ENCODE assay signal across 18 mouse cellular contexts in genomic region chr7:138551629-138552028, GRCm38 (mm10).
DNase-seq lines count a peak whose midpoint lies in the region; ATAC-seq and TF ChIP-seq lines count a peak whose summit lies in the region.
"Had no signal": no experiment of that assay in that cellular context is flagged by ENCODE, and none has a peak within 500 bp of the region (broad histone marks: within the 10 kb centered on the region; RNA-seq: fewer than 3 reads in every experiment).

No protein-coding gene starts in this region.

- no peak for DNase-seq in left cerebral cortex, postnatal 14 days (ENCODE audit: low spot score in 2 of 2)
- DNase-seq: adrenal gland, adult 2 months; adrenal gland, adult 8-10 months; adrenal gland, postnatal 10 days; adrenal gland, postnatal 14 days; adrenal gland, postnatal 25 days; adrenal gland, postnatal 36 days; B cell, adult 2 months; cerebellum, adult 11 months; cerebellum, adult 11-12 months; cerebellum, adult 18-20 months had no signal

- H3K9me3 ChIP-seq in intestine, embryonic 15.5 days = no peaks in the 10 kb centered on the region
- H3K9me3 ChIP-seq in intestine, postnatal 0 days (ENCODE audit: control insufficient read depth) = no peaks in the 10 kb centered on the region
- no peaks in the 10 kb centered on the region for H3K9me3 ChIP-seq in intestine, embryonic 16.5 days (ENCODE audit: control insufficient read depth, low read length)

- H3K9ac ChIP-seq in intestine, embryonic 15.5 days = no peak overlapping the region
- no peak overlapping the region for H3K9ac ChIP-seq in intestine, postnatal 0 days (ENCODE audit: low read depth, low read length)
- no peak overlapping the region for H3K9ac ChIP-seq in intestine, embryonic 16.5 days (ENCODE audit: low read depth, low read length)

- WGBS in intestine, embryonic 15.5 days = 71% methylated on average over 10 of the region's 10 CpGs
- WGBS in intestine, postnatal 0 days = 46% methylated on average over 10 of the region's 10 CpGs
- 58% methylated on average over 10 of the region's 10 CpGs for WGBS in intestine, embryonic 16.5 days

- no peak overlapping the region for H3K4me2 ChIP-seq in intestine, embryonic 15.5 days (replicated peaks)
- H3K4me2 ChIP-seq in intestine, postnatal 0 days (replicated peaks; ENCODE audit: low read depth) = no peak overlapping the region
- no peak overlapping the region for H3K4me2 ChIP-seq in intestine, embryonic 16.5 days (ENCODE audit: low read depth, low read length)

- no peak for TF ChIP-seq CTCF in intestine, postnatal 0 days (IDR thresholded peaks at IDR 0.05; ENCODE audit: low read depth)

- no peak overlapping the region for H3K27ac ChIP-seq in intestine, embryonic 15.5 days
- no peak overlapping the region for H3K27ac ChIP-seq in intestine, postnatal 0 days (ENCODE audit: low read depth, low read length)
- no peak overlapping the region for H3K27ac ChIP-seq in intestine, embryonic 16.5 days (ENCODE audit: low read length)

- H3K4me3 ChIP-seq in intestine, embryonic 15.5 days (replicated peaks) = no peak overlapping the region
- H3K4me3 ChIP-seq in intestine, postnatal 0 days (ENCODE audit: low read depth, low read length) = no peak overlapping the region
- no peak overlapping the region for H3K4me3 ChIP-seq in intestine, embryonic 16.5 days (ENCODE audit: low read length)

- H3K27me3 ChIP-seq in intestine, embryonic 15.5 days (replicated peaks) = no peaks in the 10 kb centered on the region
- no peaks in the 10 kb centered on the region for H3K27me3 ChIP-seq in intestine, postnatal 0 days (replicated peaks; ENCODE audit: control insufficient read depth, insufficient read depth, low read length)
- H3K27me3 ChIP-seq in intestine, embryonic 16.5 days (replicated peaks; ENCODE audit: control insufficient read depth, insufficient read depth, low read length) = no peaks in the 10 kb centered on the region
- H3K27me3 ChIP-seq: Patski had no signal

- H3K4me1 ChIP-seq in intestine, embryonic 15.5 days (replicated peaks) = no peaks in the 10 kb centered on the region
- no peaks in the 10 kb centered on the region for H3K4me1 ChIP-seq in intestine, postnatal 0 days (replicated peaks; ENCODE audit: control insufficient read depth, insufficient read depth, low read length)
- no peaks in the 10 kb centered on the region for H3K4me1 ChIP-seq in intestine, embryonic 16.5 days (ENCODE audit: control insufficient read depth, insufficient read depth, low read length)

- peak; percentile 63; the same call in 1 of the 2 replicates for ATAC-seq in intestine, embryonic 15.5 days
- ATAC-seq in intestine, postnatal 0 days = no peak
- ATAC-seq in intestine, embryonic 16.5 days = peak; percentile 63
- ATAC-seq: activated CD4-positive, CD25-positive, alpha-beta regulatory T cell, adult 4 months; CD4-positive, CD25-positive, alpha-beta regulatory T cell, adult 4 months; Patski had no signal

- H3K36me3 ChIP-seq in intestine, embryonic 15.5 days = no peaks in the 10 kb centered on the region
- no peaks in the 10 kb centered on the region for H3K36me3 ChIP-seq in intestine, postnatal 0 days (ENCODE audit: control insufficient read depth, insufficient read depth)
- no peaks in the 10 kb centered on the region for H3K36me3 ChIP-seq in intestine, embryonic 16.5 days (ENCODE audit: control insufficient read depth, insufficient read depth, low read length)
- H3K36me3 ChIP-seq: G1E had no signal

- intact Hi-C loops in left cerebral cortex, postnatal 14 days (cut with DNase I) = no loop called here
